Mouse (Mus musculus) Muller cell, postnatal 12 days (primary cell): ENCODE data around the gene Tcf25.
"Not testable (repeated sequence)": the region's sequence is repeated elsewhere in the genome, so short reads cannot be mapped to it uniquely, and the experiment has no call there.

ENCODE experiments used
- DNase-seq: peaks from one replicate; pipeline ENCODE4 v3.0.0-alpha.2; 2015; ENCODE audit errors: inconsistent ontology term

Tcf25 gene

GRCm38 (mm10) chr8:123428939-123429721 is 55.6 kb downstream of the Tcf25 start:
- no peak for DNase-seq

- DNase-seq: not testable (repeated sequence)
Observed at GRCm38 (mm10) chr8:123429722-123430013, 56.1 kb downstream of the Tcf25 start.

GRCm38 (mm10) chr8:123430936-123431335 is 57.4 kb downstream of the Tcf25 start:
- not testable (repeated sequence) for DNase-seq

- no peak for DNase-seq
Observed at GRCm38 (mm10) chr8:123431616-123432365, 58.2 kb downstream of the Tcf25 start.

GRCm38 (mm10) chr8:123432381-123432780 is 58.8 kb downstream of the Tcf25 start:
- DNase-seq: no peak

GRCm38 (mm10) chr8:123433241-123433974 is 59.9 kb downstream of the Tcf25 start:
- DNase-seq: not testable (repeated sequence)

GRCm38 (mm10) chr8:123441788-123442187 is 68.2 kb downstream of the Tcf25 start:
- no peak for DNase-seq

- no peak for DNase-seq
Observed at GRCm38 (mm10) chr8:123442351-123442750, 68.8 kb downstream of the Tcf25 start.

- DNase-seq: peak; percentile 96
Observed at GRCm38 (mm10) chr8:123442871-123443575, 69.5 kb downstream of the Tcf25 start.

GRCm38 (mm10) chr8:123443576-123443921 is 70.0 kb downstream of the Tcf25 start:
- DNase-seq: peak; percentile 16

GRCm38 (mm10) chr8:123444131-123444530 is 70.6 kb downstream of the Tcf25 start:
- DNase-seq: no peak

- DNase-seq: no peak
Observed at GRCm38 (mm10) chr8:123445981-123446380, 72.4 kb downstream of the Tcf25 start.

- no peak for DNase-seq
Observed at GRCm38 (mm10) chr8:123446799-123447198, 73.2 kb downstream of the Tcf25 start.

GRCm38 (mm10) chr8:123450783-123451182 is 77.2 kb downstream of the Tcf25 start:
- no peak for DNase-seq

GRCm38 (mm10) chr8:123451747-123452146 is 78.2 kb downstream of the Tcf25 start:
- DNase-seq: not testable (repeated sequence)

GRCm38 (mm10) chr8:123452149-123452548 is 78.6 kb downstream of the Tcf25 start:
- DNase-seq: no peak

- DNase-seq: no peak
Observed at GRCm38 (mm10) chr8:123453291-123453690, 79.7 kb downstream of the Tcf25 start.
